Mouse (Mus musculus) brain, embryonic 14.5 days (tissue): ENCODE measurements at regions not wholly inside any gene's neighbourhood (a gene's known extent, or its start where the extent isn't known, plus 50 kb on each side); places are given as distances from the start of the nearest gene placed in this dataset.

Source experiments
- CTCF ChIP-seq: fragments of 200-500 bp; IDR thresholded peaks from 2 replicates; pipeline ENCODE4 v1.5.1; 2012; ENCODE audit warnings: inconsistent platforms, mild to moderate bottlenecking, moderate library complexity, borderline replicate concordance; ENCODE audit not compliant: insufficient read depth, insufficient read length; ENCODE audit errors: extremely low read depth
- POLR2A ChIP-seq: fragments of 200-500 bp; IDR thresholded peaks from 2 replicates; pipeline ENCODE4 v1.6.1; 2012; ENCODE audit warnings: mild to moderate bottlenecking, inconsistent platforms, borderline replicate concordance; ENCODE audit not compliant: poor library complexity, insufficient read depth, insufficient read length, severe bottlenecking; ENCODE audit errors: extremely low read depth

GRCm38 (mm10) chr7:53018094-53018493 lies 1002.6 kb upstream of the 1700015G11Rik start:
- no peak for TF ChIP-seq CTCF
- no peak for TF ChIP-seq POLR2A
